Mouse (Mus musculus): ENCODE measurements around the gene Znhit3. TPM values are rescaled to one million over a fixed set of nuclear protein-coding genes. Genes with fewer than 3 reads are reported as not detected.

The Znhit3 gene
- polyA plus RNA-seq, 1 experiment from 2014 or later, result 46.5 TPM

DNA sequence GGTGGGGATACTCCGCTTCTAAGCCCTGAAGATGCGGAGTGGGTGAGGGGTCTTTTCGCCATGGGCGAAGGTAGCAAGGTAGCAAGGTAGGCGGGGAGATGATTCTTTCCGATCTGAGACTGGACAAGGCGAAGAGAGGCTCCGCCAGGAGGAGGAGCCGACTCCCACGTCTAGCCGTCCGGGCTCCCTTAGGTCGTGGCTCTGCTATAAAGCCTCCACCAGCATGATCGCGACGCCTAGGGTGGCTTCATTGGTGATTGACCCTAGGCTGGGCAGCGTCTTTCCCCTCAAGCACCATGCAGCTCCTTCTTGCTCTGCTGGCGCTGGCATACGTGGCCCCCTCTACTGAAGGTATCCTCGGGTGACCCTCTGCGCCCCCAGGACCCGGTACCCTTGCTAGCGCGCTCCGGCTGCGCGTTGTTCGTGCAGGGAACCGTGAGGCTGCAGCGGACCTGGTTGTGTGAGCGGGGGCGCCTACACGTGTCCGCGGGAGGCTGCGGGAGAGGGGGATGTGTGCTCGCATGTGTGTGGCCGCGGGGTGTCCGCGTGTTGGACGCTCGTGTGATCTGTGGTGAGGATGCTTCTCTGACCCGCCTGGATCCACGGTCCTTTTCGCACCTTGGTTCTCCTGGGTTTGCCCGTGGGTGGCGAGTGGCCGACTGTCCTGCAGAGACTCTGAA, 41.6 kb upstream of the Znhit3 start, which contains the start of gene Car4:
Car4 (plus strand) TSS at position 196 of the 680 bp plus-strand sequence.
- Histone ChIP-seq H3K4me1 (ENCODE audit: control insufficient read depth, insufficient read depth, low read length) (no peaks in the 10 kb centered on the region), H3K27me3 (replicated peaks; ENCODE audit: control insufficient read depth, insufficient read depth, low read length) (peaks cover 49% of the 10 kb centered on the region), H3K9ac (ENCODE audit: low read depth, low read length) (no peak within 1 kb of the TSS), H3K4me3 (ENCODE audit: low read depth, low read length) (peak within 1 kb of the TSS; percentile 30), H3K27ac (replicated peaks; ENCODE audit: low read depth, low read length) (no peak within 1 kb of the TSS), H3K9me3 (ENCODE audit: control insufficient read depth, low read length) (no peaks in the 10 kb centered on the region), H3K4me2 (ENCODE audit: low read depth, low read length) (peak within 1 kb of the TSS; percentile 47), H3K36me3 (ENCODE audit: control insufficient read depth, insufficient read depth, low read length) (no peaks in the 10 kb centered on the region)
- DNase-seq (ENCODE audit: low spot score) (no peak), ATAC-seq (ENCODE audit: low read depth) (no peak)
- WGBS, result 1% methylated on average over 35 of the region's 49 CpGs

DNA sequence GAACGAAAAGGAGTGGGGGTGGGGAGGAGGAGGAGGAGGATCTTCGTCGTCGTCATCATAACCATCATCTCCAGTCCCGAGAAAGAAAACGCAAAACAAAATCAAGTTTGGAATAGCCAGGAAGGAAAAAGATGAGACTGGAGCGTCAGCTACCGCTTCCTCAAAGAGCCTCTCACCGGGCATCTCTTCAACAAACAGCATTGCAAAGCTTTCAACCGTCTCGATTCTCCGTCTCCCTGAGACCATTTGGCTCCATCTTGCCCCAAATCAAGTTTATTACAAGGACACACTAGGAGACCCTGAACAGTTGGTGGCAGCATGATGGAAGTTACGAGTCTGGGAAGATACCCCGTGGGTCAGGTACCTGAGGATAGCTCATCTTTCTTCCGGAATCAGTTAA, 41.0 kb upstream of the Znhit3 start:
- no peaks in the 10 kb centered on the region for H3K9me3 ChIP-seq (ENCODE audit: control insufficient read depth, low read length)
- H3K4me3 ChIP-seq (ENCODE audit: low read depth, low read length), result peak overlapping the region; percentile 30
- no peaks in the 10 kb centered on the region for H3K4me1 ChIP-seq (ENCODE audit: control insufficient read depth, insufficient read depth, low read length)
- H3K4me2 ChIP-seq (ENCODE audit: low read depth, low read length), result peak overlapping the region; percentile 47; the same call in 1 of the 2 replicates
- peaks cover 49% of the 10 kb centered on the region for H3K27me3 ChIP-seq (replicated peaks; ENCODE audit: control insufficient read depth, insufficient read depth, low read length)
- 6% methylated on average over 15 of the region's 15 CpGs for WGBS
- ATAC-seq (ENCODE audit: low read depth), result no peak
- H3K9ac ChIP-seq (ENCODE audit: low read depth, low read length), result no peak overlapping the region
- no peaks in the 10 kb centered on the region for H3K36me3 ChIP-seq (ENCODE audit: control insufficient read depth, insufficient read depth, low read length)
- H3K27ac ChIP-seq (replicated peaks; ENCODE audit: low read depth, low read length), result no peak overlapping the region
- no peak for DNase-seq (ENCODE audit: low spot score)

DNA sequence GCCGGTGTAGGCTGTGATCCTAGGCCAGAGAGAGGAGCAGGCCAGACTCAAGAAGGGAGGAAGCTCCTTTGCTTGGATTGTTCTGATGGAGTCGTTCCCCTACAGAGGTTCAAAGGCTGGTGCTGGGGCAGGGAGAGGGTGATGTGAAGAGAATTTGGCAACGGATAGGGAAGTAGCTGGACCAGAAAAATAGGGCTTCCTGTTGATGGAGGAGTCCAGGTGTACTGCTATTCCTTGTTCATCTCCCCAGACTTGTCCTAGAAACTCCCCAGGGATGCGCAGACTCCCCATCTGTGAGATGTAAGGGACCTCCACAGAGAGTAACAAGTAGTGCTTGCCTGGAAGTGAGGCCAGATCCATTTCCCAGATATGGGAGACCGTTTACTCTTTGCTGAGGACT, 40.2 kb upstream of the Znhit3 start:
- ATAC-seq (ENCODE audit: low read depth), result no peak
- Histone ChIP-seq H3K27me3 (replicated peaks; ENCODE audit: control insufficient read depth, insufficient read depth, low read length) (peaks cover 49% of the 10 kb centered on the region), H3K9me3 (ENCODE audit: control insufficient read depth, low read length) (no peaks in the 10 kb centered on the region), H3K9ac (ENCODE audit: low read depth, low read length) (no peak overlapping the region), H3K36me3 (ENCODE audit: control insufficient read depth, insufficient read depth, low read length) (no peaks in the 10 kb centered on the region), H3K4me3 (ENCODE audit: low read depth, low read length) (no peak overlapping the region), H3K4me1 (ENCODE audit: control insufficient read depth, insufficient read depth, low read length) (no peaks in the 10 kb centered on the region), H3K27ac (replicated peaks; ENCODE audit: low read depth, low read length) (no peak overlapping the region), H3K4me2 (ENCODE audit: low read depth, low read length) (no peak overlapping the region)
- no peak for DNase-seq (ENCODE audit: low spot score)
- WGBS, result 39% methylated on average over 5 of the region's 5 CpGs

DNA sequence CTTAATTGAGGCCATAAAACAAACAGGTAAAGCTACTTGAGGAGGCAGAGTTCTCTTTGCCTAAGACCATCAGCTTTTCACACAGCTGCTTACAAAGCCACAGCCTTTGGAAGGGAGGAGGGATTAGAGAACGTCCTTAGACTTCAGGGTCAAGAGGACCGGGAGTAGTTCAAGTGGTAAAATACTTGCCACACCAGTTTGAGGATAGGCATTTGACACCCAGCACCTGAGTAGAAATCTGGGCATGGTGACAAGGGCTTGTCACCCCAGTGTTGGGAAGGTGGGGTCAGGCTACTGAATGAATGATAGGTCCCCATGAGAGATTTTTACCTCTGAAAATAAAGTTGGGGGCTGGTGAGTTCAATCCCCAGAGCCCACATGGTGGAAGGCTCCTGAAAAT, 36.4 kb upstream of the Znhit3 start:
- ATAC-seq (ENCODE audit: low read depth), result no peak
- WGBS, result 48% methylated on average over 2 of the region's 2 CpGs
- no peak overlapping the region for H3K9ac ChIP-seq (ENCODE audit: low read depth, low read length)

DNA sequence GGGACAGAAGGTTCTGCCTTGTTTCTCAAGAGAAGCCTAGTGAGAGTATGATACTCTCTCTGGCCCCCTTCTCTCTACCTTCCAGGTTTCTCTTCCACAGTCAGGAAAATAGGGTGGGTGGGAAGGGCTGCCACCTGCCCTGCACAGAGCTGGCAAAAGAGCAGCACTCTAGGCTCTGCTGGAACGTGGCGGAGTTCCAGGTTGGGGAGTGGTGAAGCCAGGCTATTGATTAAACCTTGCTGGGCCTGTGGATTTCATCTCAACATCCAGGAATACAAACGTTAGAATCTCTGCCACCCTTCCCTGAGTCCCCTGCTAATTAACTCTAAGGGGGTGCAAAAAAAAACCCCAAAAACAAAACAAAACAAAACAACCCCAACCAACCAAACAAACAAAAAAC, 32.4 kb upstream of the Znhit3 start:
- no peaks in the 10 kb centered on the region for H3K36me3 ChIP-seq (ENCODE audit: control insufficient read depth, insufficient read depth, low read length)
- H3K27ac ChIP-seq (replicated peaks; ENCODE audit: low read depth, low read length), result no peak overlapping the region
- no peak overlapping the region for H3K4me3 ChIP-seq (ENCODE audit: low read depth, low read length)
- WGBS, result 45% methylated on average over 3 of the region's 3 CpGs
- no peaks in the 10 kb centered on the region for H3K9me3 ChIP-seq (ENCODE audit: control insufficient read depth, low read length)
- peaks cover 3% of the 10 kb centered on the region; the same call in 1 of the 2 replicates for H3K4me1 ChIP-seq (ENCODE audit: control insufficient read depth, insufficient read depth, low read length)
- H3K9ac ChIP-seq (ENCODE audit: low read depth, low read length), result no peak overlapping the region
- no peak overlapping the region for H3K4me2 ChIP-seq (ENCODE audit: low read depth, low read length)
- ATAC-seq (ENCODE audit: low read depth), result no peak
- H3K27me3 ChIP-seq (replicated peaks; ENCODE audit: control insufficient read depth, insufficient read depth, low read length), result peaks cover 9% of the 10 kb centered on the region
- DNase-seq (ENCODE audit: low spot score), result no peak

More for the DNA sequence above, 36.4 kb upstream of the Znhit3 start:
- Histone ChIP-seq H3K4me2 (ENCODE audit: low read depth, low read length) (no peak overlapping the region), H3K4me1 (ENCODE audit: control insufficient read depth, insufficient read depth, low read length) (no peaks in the 10 kb centered on the region), H3K9me3 (ENCODE audit: control insufficient read depth, low read length) (no peaks in the 10 kb centered on the region), H3K4me3 (ENCODE audit: low read depth, low read length) (no peak overlapping the region), H3K27ac (replicated peaks; ENCODE audit: low read depth, low read length) (no peak overlapping the region), H3K27me3 (replicated peaks; ENCODE audit: control insufficient read depth, insufficient read depth, low read length) (peaks cover 22% of the 10 kb centered on the region), H3K36me3 (ENCODE audit: control insufficient read depth, insufficient read depth, low read length) (no peaks in the 10 kb centered on the region)
- no peak for DNase-seq (ENCODE audit: low spot score)

DNA sequence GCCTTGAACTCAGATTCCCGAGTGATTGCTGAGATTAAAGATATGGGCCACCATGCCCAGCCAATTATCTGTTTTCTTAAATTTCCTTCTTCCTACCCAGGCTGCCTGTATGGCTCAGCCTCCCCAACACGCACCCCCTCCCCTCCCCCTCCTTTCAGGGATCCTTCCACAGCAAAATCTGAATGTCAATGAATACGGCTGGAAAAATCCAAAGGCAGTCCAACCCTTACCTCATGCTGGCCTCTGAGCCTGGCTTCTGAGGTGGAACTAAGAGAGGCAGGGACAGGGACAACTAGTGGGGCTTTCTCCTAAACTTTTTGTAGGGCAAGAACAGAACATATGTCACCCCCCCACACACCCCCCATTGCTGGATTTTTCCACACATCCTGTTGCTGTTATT, 31.9 kb upstream of the Znhit3 start:
- Histone ChIP-seq H3K4me3 (ENCODE audit: low read depth, low read length) (no peak overlapping the region), H3K27ac (replicated peaks; ENCODE audit: low read depth, low read length) (no peak overlapping the region), H3K27me3 (replicated peaks; ENCODE audit: control insufficient read depth, insufficient read depth, low read length) (peaks cover 9% of the 10 kb centered on the region), H3K36me3 (ENCODE audit: control insufficient read depth, insufficient read depth, low read length) (no peaks in the 10 kb centered on the region), H3K9me3 (ENCODE audit: control insufficient read depth, low read length) (no peaks in the 10 kb centered on the region), H3K9ac (ENCODE audit: low read depth, low read length) (no peak overlapping the region), H3K4me2 (ENCODE audit: low read depth, low read length) (no peak overlapping the region), H3K4me1 (ENCODE audit: control insufficient read depth, insufficient read depth, low read length) (peaks cover 3% of the 10 kb centered on the region; the same call in 1 of the 2 replicates)
- no peak for ATAC-seq (ENCODE audit: low read depth)
- no peak for DNase-seq (ENCODE audit: low spot score)
- WGBS, result 56% methylated on average over 3 of the region's 3 CpGs

DNA sequence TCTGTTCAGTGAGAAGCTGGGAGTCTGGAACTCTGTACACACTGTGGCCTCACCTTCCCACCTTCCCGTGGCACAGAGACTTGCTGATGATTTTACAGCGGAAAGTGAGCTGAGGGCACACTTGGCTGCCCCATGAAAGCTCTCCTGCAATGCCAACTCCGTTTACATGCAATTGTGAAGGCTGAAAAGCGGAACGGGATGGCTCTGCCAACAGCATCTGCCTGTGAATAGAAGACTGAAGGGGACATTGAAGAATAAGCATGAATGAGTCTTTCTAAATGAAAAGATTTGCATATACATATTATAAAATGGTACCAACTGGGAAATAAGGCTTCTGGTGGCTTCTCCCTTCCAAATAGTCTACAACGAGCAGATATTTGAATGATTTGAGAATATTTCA, 31.0 kb upstream of the Znhit3 start:
- DNase-seq (ENCODE audit: low spot score) (no peak), ATAC-seq (ENCODE audit: low read depth) (no peak)
- Histone ChIP-seq H3K4me1 (ENCODE audit: control insufficient read depth, insufficient read depth, low read length) (peaks cover 3% of the 10 kb centered on the region; the same call in 1 of the 2 replicates), H3K27me3 (replicated peaks; ENCODE audit: control insufficient read depth, insufficient read depth, low read length) (peaks cover 9% of the 10 kb centered on the region), H3K9me3 (ENCODE audit: control insufficient read depth, low read length) (no peaks in the 10 kb centered on the region), H3K36me3 (ENCODE audit: control insufficient read depth, insufficient read depth, low read length) (no peaks in the 10 kb centered on the region), H3K4me2 (ENCODE audit: low read depth, low read length) (no peak overlapping the region), H3K9ac (ENCODE audit: low read depth, low read length) (no peak overlapping the region), H3K4me3 (ENCODE audit: low read depth, low read length) (no peak overlapping the region), H3K27ac (replicated peaks; ENCODE audit: low read depth, low read length) (no peak overlapping the region)
- WGBS, result 78% methylated on average over 6 of the region's 6 CpGs

DNA sequence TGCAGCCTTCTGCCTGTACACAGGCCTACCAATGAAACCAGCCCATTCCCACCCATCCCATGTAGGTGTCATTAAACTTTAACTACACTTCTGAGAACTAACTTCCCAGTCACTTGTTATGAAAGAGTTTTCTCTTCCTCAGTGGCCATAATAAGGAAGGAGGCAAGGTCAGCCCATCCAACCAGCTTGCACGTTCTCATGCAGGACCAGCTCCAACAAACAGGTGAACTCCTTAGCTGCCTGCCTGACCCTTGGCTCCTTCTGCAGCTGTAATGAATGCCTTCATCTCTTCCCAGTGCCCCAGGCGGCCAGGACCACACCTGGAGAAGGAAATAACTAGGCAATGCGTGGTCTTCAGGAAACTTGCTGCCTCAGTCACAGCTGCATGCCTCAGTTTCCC, 29.7 kb upstream of the Znhit3 start:
- Histone ChIP-seq H3K9me3 (ENCODE audit: control insufficient read depth, low read length) (no peaks in the 10 kb centered on the region), H3K27ac (replicated peaks; ENCODE audit: low read depth, low read length) (no peak overlapping the region), H3K27me3 (replicated peaks; ENCODE audit: control insufficient read depth, insufficient read depth, low read length) (peaks cover 9% of the 10 kb centered on the region), H3K9ac (ENCODE audit: low read depth, low read length) (no peak overlapping the region), H3K4me1 (ENCODE audit: control insufficient read depth, insufficient read depth, low read length) (peaks cover 3% of the 10 kb centered on the region; the same call in 1 of the 2 replicates), H3K4me2 (ENCODE audit: low read depth, low read length) (no peak overlapping the region), H3K36me3 (ENCODE audit: control insufficient read depth, insufficient read depth, low read length) (no peaks in the 10 kb centered on the region), H3K4me3 (ENCODE audit: low read depth, low read length) (no peak overlapping the region)
- DNase-seq (ENCODE audit: low spot score), result no peak
- 36% methylated on average over 3 of the region's 3 CpGs for WGBS
- ATAC-seq (ENCODE audit: low read depth), result no peak

All from embryonic facial prominence, embryonic 14.5 days (tissue).